Mouse (Mus musculus) MEL (cell line): Measurements from ENCODE around the gene Lgi1. TPM values are rescaled to one million over a fixed set of nuclear protein-coding genes. Genes with fewer than 3 reads are reported as not detected.

ENCODE experiments used
- DNase-seq: peaks from one replicate; pipeline ENCODE4 v3.0.0; 2011; ENCODE audit warnings: low read depth, low spot score
- H3K27ac ChIP-seq: 2 replicates; pipeline ENCODE4 v1.5.1; 2012; ENCODE audit warnings: low read depth, mild to moderate bottlenecking, control low read depth, low read length, moderate library complexity; ENCODE audit not compliant: control insufficient read depth
- H3K27me3 ChIP-seq, 2 experiments: fragments of 150-350 bp in 1 of 2; sonication (generic) in 1 of 2; 2 replicates each; pipeline ENCODE4 v1.6.1; 2012; ENCODE audit warnings: low read length in 2 of 2, mild to moderate bottlenecking in 2 of 2, improper control_type of control experiment in 1 of 2, moderate library complexity in 1 of 2; ENCODE audit not compliant: insufficient read depth in 2 of 2, control insufficient read depth in 1 of 2
- H3K36me3 ChIP-seq, 2 experiments: 2 replicates each; pipeline ENCODE4 v1.6.1; 2012 to 2014; ENCODE audit warnings: low read length in 2 of 2, improper control_type of control experiment in 1 of 2, inconsistent platforms in 1 of 2, mild to moderate bottlenecking in 1 of 2; ENCODE audit not compliant: insufficient read depth in 2 of 2, control insufficient read depth in 1 of 2
- H3K4me1 ChIP-seq, 2 experiments: fragments of 150-350 bp in 1 of 2; sonication (generic) in 1 of 2; 2 replicates each; pipeline ENCODE4 v1.6.1; 2012; ENCODE audit warnings: low read length in 2 of 2, improper control_type of control experiment in 1 of 2, mild to moderate bottlenecking in 1 of 2; ENCODE audit not compliant: insufficient read depth in 2 of 2, control insufficient read depth in 1 of 2
- H3K4me3 ChIP-seq, 2 experiments: fragments of 150-350 bp in 1 of 2; sonication (generic) in 1 of 2; 2 replicates each; pipeline ENCODE4 v1.5.1; 2012; ENCODE audit warnings: low read depth in 2 of 2, low read length in 2 of 2, mild to moderate bottlenecking in 2 of 2, moderate library complexity in 2 of 2, control low read depth in 1 of 2, improper control_type of control experiment in 1 of 2; ENCODE audit not compliant: control insufficient read depth in 1 of 2, insufficient read depth in 1 of 2
- H3K79me2 ChIP-seq: 2 replicates; pipeline ENCODE4 v1.6.1; 2012; ENCODE audit warnings: mild to moderate bottlenecking, low read length, moderate library complexity; ENCODE audit not compliant: control insufficient read depth, poor library complexity, insufficient read depth
- H3K9ac ChIP-seq: 2 replicates; pipeline ENCODE4 v1.6.1; 2012; ENCODE audit warnings: low read depth, mild to moderate bottlenecking, control low read depth, low read length, moderate library complexity; ENCODE audit not compliant: control insufficient read depth, poor library complexity, severe bottlenecking
- H3K9me3 ChIP-seq: fragments of 150-350 bp; sonication (generic); replicated peaks from 2 replicates; pipeline ENCODE4 v1.6.1; 2012; ENCODE audit warnings: mild to moderate bottlenecking, low read length, improper control_type of control experiment, moderate library complexity; ENCODE audit not compliant: insufficient read depth
- BHLHE40 ChIP-seq: IDR thresholded peaks from 2 replicates; pipeline ENCODE4 v1.6.1; 2012; ENCODE audit warnings: low read depth, mild to moderate bottlenecking, inconsistent platforms, low read length, improper control_type of control experiment, borderline replicate concordance
- CHD1 ChIP-seq: IDR thresholded peaks from 2 replicates; pipeline ENCODE4 v1.6.1; 2012; ENCODE audit warnings: low read depth, mild to moderate bottlenecking, inconsistent platforms, low read length, improper control_type of control experiment
- CHD2 ChIP-seq: IDR thresholded peaks from 2 replicates; pipeline ENCODE4 v1.6.1; 2011; ENCODE audit warnings: low read length, improper control_type of control experiment
- ELF1 ChIP-seq: IDR thresholded peaks from 2 replicates; pipeline ENCODE4 v1.6.1; 2014; ENCODE audit warnings: low read depth, mild to moderate bottlenecking, inconsistent platforms, low read length, improper control_type of control experiment, moderate library complexity
- EP300 ChIP-seq, 2 experiments: IDR thresholded peaks; 2 replicates each; pipeline ENCODE4 v1.6.1; 2011; ENCODE audit warnings: improper control_type of control experiment in 2 of 2, low read length in 2 of 2, low read depth in 1 of 2, mild to moderate bottlenecking in 1 of 2
- ETS1 ChIP-seq: IDR thresholded peaks from 2 replicates; pipeline ENCODE4 v1.6.1; 2012; ENCODE audit warnings: low read depth, mild to moderate bottlenecking, inconsistent platforms, low read length, improper control_type of control experiment, moderate library complexity
- GABPA ChIP-seq: IDR thresholded peaks from 2 replicates; pipeline ENCODE4 v1.6.1; 2012; ENCODE audit warnings: low read depth, mild to moderate bottlenecking, inconsistent platforms, low read length, improper control_type of control experiment, moderate library complexity
- JUND ChIP-seq: IDR thresholded peaks from 2 replicates; pipeline ENCODE4 v1.6.1; 2011; ENCODE audit warnings: low read depth, mild to moderate bottlenecking, improper control_type of control experiment, low read length
- KAT2A ChIP-seq: conservative IDR thresholded peaks from 2 replicates; pipeline ENCODE4 v1.6.1; 2012; ENCODE audit warnings: low read depth, low read length, improper control_type of control experiment, inconsistent platforms
- MAFK ChIP-seq: IDR thresholded peaks from 2 replicates; pipeline ENCODE4 v1.6.1; 2011; ENCODE audit warnings: low read depth, mild to moderate bottlenecking, low read length, improper control_type of control experiment, borderline replicate concordance
- MEF2A ChIP-seq: IDR thresholded peaks from 2 replicates; pipeline ENCODE4 v1.6.1; 2014; ENCODE audit warnings: low read depth, mild to moderate bottlenecking, inconsistent platforms, low read length, improper control_type of control experiment; ENCODE audit not compliant: poor library complexity, insufficient replicate concordance, severe bottlenecking; ENCODE audit errors: extremely low read depth
- MXI1 ChIP-seq: IDR thresholded peaks from 2 replicates; pipeline ENCODE4 v1.6.1; 2011; ENCODE audit warnings: mild to moderate bottlenecking, low read depth, low read length, improper control_type of control experiment
- MYB ChIP-seq: IDR thresholded peaks from 2 replicates; pipeline ENCODE4 v1.6.1; 2011; ENCODE audit warnings: mild to moderate bottlenecking, low read depth, low read length, improper control_type of control experiment
- MYC ChIP-seq: IDR thresholded peaks from 2 replicates; pipeline ENCODE4 v1.6.1; 2011; ENCODE audit warnings: low read depth, mild to moderate bottlenecking, low read length, improper control_type of control experiment, moderate library complexity
- NELFE ChIP-seq: IDR thresholded peaks from 2 replicates; pipeline ENCODE4 v1.6.1; 2011; ENCODE audit warnings: low read depth, low read length, improper control_type of control experiment
- POLR2A ChIP-seq, 2 experiments: IDR thresholded peaks; 2 replicates each; pipeline ENCODE4 v1.6.1; 2011 to 2012; ENCODE audit warnings: low read length in 2 of 2, mild to moderate bottlenecking in 2 of 2, control low read depth in 1 of 2, improper control_type of control experiment in 1 of 2, low read depth in 1 of 2, moderate library complexity in 1 of 2; ENCODE audit not compliant: control insufficient read depth in 1 of 2, insufficient read depth in 1 of 2, poor library complexity in 1 of 2
- RAD21 ChIP-seq: IDR thresholded peaks from 2 replicates; pipeline ENCODE4 v1.6.1; 2011; ENCODE audit warnings: mild to moderate bottlenecking, low read depth, low read length, improper control_type of control experiment
- SIN3A ChIP-seq: IDR thresholded peaks from 2 replicates; pipeline ENCODE4 v1.6.1; 2012; ENCODE audit warnings: low read length, improper control_type of control experiment, inconsistent platforms
- TBP ChIP-seq: IDR thresholded peaks from 2 replicates; pipeline ENCODE4 v1.8.0; 2011; ENCODE audit warnings: low read depth, low read length, improper control_type of control experiment
- TCF12 ChIP-seq: IDR thresholded peaks from 2 replicates; pipeline ENCODE4 v1.6.1; 2014; ENCODE audit warnings: low read depth, mild to moderate bottlenecking, inconsistent platforms, low read length, improper control_type of control experiment, moderate library complexity
- USF1 ChIP-seq: IDR thresholded peaks from 2 replicates; pipeline ENCODE4 v1.6.1; 2014; ENCODE audit warnings: low read depth, mild to moderate bottlenecking, inconsistent platforms, low read length, improper control_type of control experiment, moderate library complexity
- USF2 ChIP-seq, 2 experiments: IDR thresholded peaks; 2 replicates each; pipeline ENCODE4 v1.6.1; 2011 to 2012; ENCODE audit warnings: improper control_type of control experiment in 2 of 2, low read length in 2 of 2, borderline replicate concordance in 1 of 2, inconsistent platforms in 1 of 2, low read depth in 1 of 2, mild to moderate bottlenecking in 1 of 2; ENCODE audit not compliant: insufficient read depth in 1 of 2
- ZC3H11A ChIP-seq: IDR thresholded peaks from 2 replicates; pipeline ENCODE4 v1.6.1; 2012; ENCODE audit warnings: low read depth, mild to moderate bottlenecking, inconsistent platforms, low read length, improper control_type of control experiment
- polyA plus RNA-seq, 2 experiments: library from polyadenylated mRNA; stranded (reverse) in 1 of 2; unstranded in 1 of 2; fragments of >175 nt in 1 of 2; fragments of >200 nt in 1 of 2; gene quantifications; 2 replicates each; pipeline versions ENCODE4 v1.2.1 to v1.2.4; 2012; ENCODE audit warnings: low replicate concordance in 2 of 2, low read depth in 1 of 2; ENCODE audit not compliant: insufficient read length in 2 of 2, insufficient read depth in 1 of 2, missing spikeins in 1 of 2
- total RNA-seq: library from RNA; depleted of rRNA; stranded (reverse); fragments of 300-350 nt; gene quantifications from 2 replicates; pipeline ENCODE4 v1.2.3, GENCODE M21; 2012

Gene Lgi1
- total and polyA plus RNA-seq, 3 experiments: 0.01 TPM; not detected in 2

GRCm38 (mm10) chr19:38323726-38324125 lies 59.4 kb downstream of the Lgi1 start:
- H3K27ac ChIP-seq: no peak overlapping the region
- TF ChIP-seq ZC3H11A: no peak
- no peak for TF ChIP-seq KAT2A
- no peak for TF ChIP-seq ELF1
- TF ChIP-seq NELFE: no peak
- no peak for TF ChIP-seq MAFK
- TF ChIP-seq USF2 (IDR thresholded peaks at IDR 0.05; ENCODE audit: borderline replicate concordance in 1 of 2, insufficient read depth in 1 of 2, low read depth in 1 of 2, low read length in 2 of 2): no peak
- TF ChIP-seq GABPA: no peak
- TF ChIP-seq MYB: no peak
- TF ChIP-seq TCF12: no peak
- TF ChIP-seq EP300 (IDR thresholded peaks at IDR 0.05; ENCODE audit: low read depth in 1 of 2, low read length in 2 of 2): no peak
- TF ChIP-seq SIN3A: no peak
- H3K79me2 ChIP-seq: no peaks in the 10 kb centered on the region
- no peaks in the 10 kb centered on the region for H3K36me3 ChIP-seq
- H3K9me3 ChIP-seq: no peaks in the 10 kb centered on the region
- no peak for DNase-seq
- H3K4me3 ChIP-seq: no peak overlapping the region
- no peak overlapping the region for H3K9ac ChIP-seq
- H3K4me1 ChIP-seq: no peaks in the 10 kb centered on the region
- no peaks in the 10 kb centered on the region for H3K27me3 ChIP-seq

GRCm38 (mm10) chr19:38324147-38325028 lies 60.1 kb downstream of the Lgi1 start:
- TF ChIP-seq MYC: no peak
- no peak for TF ChIP-seq USF1
- TF ChIP-seq POLR2A (IDR thresholded peaks at IDR 0.05; ENCODE audit: control insufficient read depth in 1 of 2, insufficient read depth in 1 of 2, low read depth in 1 of 2, low read length in 2 of 2, poor library complexity in 1 of 2): no peak
- TF ChIP-seq JUND: no peak
- TF ChIP-seq KAT2A: no peak
- TF ChIP-seq CHD2: no peak
- no peak for TF ChIP-seq TBP
- TF ChIP-seq BHLHE40: no peak
- TF ChIP-seq MXI1: no peak
- TF ChIP-seq NELFE: no peak
- TF ChIP-seq TCF12: no peak
- no peak for TF ChIP-seq GABPA
- TF ChIP-seq RAD21: no peak
- no peak for TF ChIP-seq MYB
- TF ChIP-seq ZC3H11A: no peak
- no peak for TF ChIP-seq MEF2A
- TF ChIP-seq USF2 (IDR thresholded peaks at IDR 0.05; ENCODE audit: borderline replicate concordance in 1 of 2, insufficient read depth in 1 of 2, low read depth in 1 of 2, low read length in 2 of 2): no peak
- no peak for TF ChIP-seq CHD1
- TF ChIP-seq ETS1: no peak
- no peaks in the 10 kb centered on the region for H3K36me3 ChIP-seq
- no peak for DNase-seq
- no peak overlapping the region for H3K9ac ChIP-seq
- H3K79me2 ChIP-seq: no peaks in the 10 kb centered on the region
- H3K9me3 ChIP-seq: no peaks in the 10 kb centered on the region
- no peak overlapping the region for H3K27ac ChIP-seq
- H3K4me3 ChIP-seq: no peak overlapping the region
- no peaks in the 10 kb centered on the region for H3K27me3 ChIP-seq
- no peaks in the 10 kb centered on the region for H3K4me1 ChIP-seq
